Mouse (Mus musculus) forebrain, embryonic 12.5 days (tissue): ENCODE data around the gene Unc119. TPM values are rescaled to one million over a fixed set of nuclear protein-coding genes. Genes with fewer than 3 reads are reported as not detected.

Experiments used
- ATAC-seq: fragments of 200-750 bp; cut with Nextera tagmentation; 2 replicates; pipeline ENCODE4 v1.8.0; 2017; ENCODE audit warnings: moderate TSS enrichment; ENCODE audit not compliant: low FRiP score
- H3K27ac ChIP-seq: fragments of 300-500 bp; sonication (generic); 2 replicates; pipeline ENCODE4 v1.5.1; 2016; ENCODE audit warnings: mild to moderate bottlenecking
- H3K27me3 ChIP-seq: fragments of 300-500 bp; sonication (generic); 2 replicates; pipeline ENCODE4 v1.6.1; 2016; ENCODE audit warnings: mild to moderate bottlenecking
- H3K36me3 ChIP-seq: fragments of 300-500 bp; sonication (generic); replicated peaks from 2 replicates; pipeline ENCODE4 v1.6.1; 2016; ENCODE audit warnings: mild to moderate bottlenecking
- H3K4me1 ChIP-seq: fragments of 300-500 bp; sonication (generic); 2 replicates; pipeline ENCODE4 v1.6.1; 2016
- H3K4me2 ChIP-seq: fragments of 300-500 bp; sonication (generic); 2 replicates; pipeline ENCODE4 v1.6.1; 2016; ENCODE audit warnings: mild to moderate bottlenecking, moderate library complexity
- H3K4me3 ChIP-seq: fragments of 300-500 bp; sonication (generic); replicated peaks from 2 replicates; pipeline ENCODE4 v1.5.1; 2016; ENCODE audit warnings: mild to moderate bottlenecking
- H3K9ac ChIP-seq: fragments of 300-500 bp; sonication (generic); 2 replicates; pipeline ENCODE4 v1.6.1; 2016; ENCODE audit warnings: mild to moderate bottlenecking
- H3K9me3 ChIP-seq: fragments of 300-500 bp; sonication (generic); 2 replicates; pipeline ENCODE4 v1.6.1; 2016
- WGBS: fragments of 180-500 bp; shearing (Covaris S2); methylation state at CpG from one replicate; pipeline ENCODE4 v1.1.7; 2016; 5-methylcytosine and 5-hydroxymethylcytosine counted together
- polyA plus RNA-seq: library from polyadenylated mRNA; unstranded; fragments of >200 nt; fragmentation: Nextera tagmentation; extraction: Ambion mirVana; gene quantifications from 2 replicates; pipeline ENCODE4 v1.2.1, GENCODE M21; 2016

Gene Unc119
- polyA plus RNA-seq, 1 experiment from 2014 or later, result 75.6 TPM

DNA sequence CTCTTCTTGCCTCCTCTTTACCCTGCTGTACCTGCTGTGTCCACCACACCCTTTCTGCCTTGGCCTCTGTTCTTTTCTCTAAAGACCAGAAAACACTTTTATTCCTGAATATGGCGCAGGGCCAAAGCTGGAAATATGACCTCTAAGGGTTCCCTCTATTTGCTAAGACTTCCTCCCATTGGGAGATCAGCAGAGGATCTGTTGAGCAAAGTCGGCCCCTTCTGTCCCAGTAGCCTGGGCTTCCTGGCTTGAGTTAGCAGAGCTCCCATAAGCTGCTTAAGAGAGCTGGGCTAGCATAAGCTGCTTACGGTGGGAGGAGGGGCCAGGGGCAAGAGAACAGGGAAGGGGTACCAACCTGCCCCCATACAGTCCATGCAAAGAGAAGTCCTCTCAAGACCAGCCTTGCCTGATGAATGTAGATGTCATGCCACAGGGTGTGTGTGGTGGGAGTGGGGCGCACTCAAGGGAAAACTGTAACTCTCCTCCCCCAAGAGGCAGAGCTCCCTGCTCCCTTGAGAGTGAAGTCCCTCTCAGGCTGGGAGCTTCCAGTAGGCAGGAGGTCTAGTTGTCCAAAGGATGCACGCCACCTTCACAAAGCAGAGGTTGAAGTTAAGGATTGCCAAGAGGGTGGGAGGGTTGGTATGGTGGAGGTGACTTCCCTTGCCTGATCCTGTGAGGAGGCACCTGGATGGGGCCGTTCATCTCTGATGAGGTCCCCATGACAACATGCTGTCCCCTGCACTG lies 3.2 kb downstream of the Unc119 start:
- ATAC-seq, result no peak
- Histone ChIP-seq H3K27ac (peak overlapping the region; percentile 16; the same call in 1 of the 2 replicates), H3K4me1 (peaks cover 41% of the 10 kb centered on the region), H3K4me2 (no peak overlapping the region), H3K4me3 (no peak overlapping the region), H3K9me3 (no peaks in the 10 kb centered on the region), H3K36me3 (peaks cover 13% of the 10 kb centered on the region), H3K9ac (no peak overlapping the region), H3K27me3 (no peaks in the 10 kb centered on the region)
- 69% methylated on average over 6 of the region's 6 CpGs for WGBS

DNA sequence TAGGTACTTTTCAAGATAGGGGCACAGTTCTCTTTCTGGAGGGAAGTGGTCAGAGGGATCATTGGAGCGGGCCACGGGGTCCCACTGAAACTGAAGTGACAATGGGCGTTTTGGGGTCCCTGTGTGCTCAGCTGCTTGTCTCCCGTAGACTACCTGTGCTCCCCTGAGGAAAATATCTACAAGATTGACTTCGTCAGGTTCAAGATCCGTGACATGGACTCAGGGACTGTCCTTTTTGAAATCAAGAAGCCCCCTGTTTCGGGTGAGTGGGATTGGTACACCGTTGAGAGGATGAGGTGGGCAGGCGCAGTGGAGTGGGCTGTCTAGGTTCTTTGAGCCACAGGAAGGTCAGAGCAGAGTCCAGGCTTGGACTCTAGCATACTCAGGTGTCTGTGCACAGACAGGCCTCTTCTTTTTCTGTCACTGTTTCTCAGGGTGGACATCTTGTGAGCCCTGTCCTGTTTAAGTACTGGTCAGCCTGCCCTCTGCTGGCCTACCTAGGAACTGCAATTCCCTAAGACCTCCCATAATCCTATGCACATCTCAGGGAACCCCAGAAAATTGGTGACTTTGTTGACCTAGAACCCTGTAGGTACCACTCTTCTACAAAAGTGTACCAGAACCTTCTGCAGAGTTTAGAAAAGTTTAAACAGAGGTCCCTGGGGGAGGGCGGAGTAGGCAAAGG lies 3.9 kb downstream of the Unc119 start:
- Histone ChIP-seq H3K9me3 (no peaks in the 10 kb centered on the region), H3K4me2 (no peak overlapping the region), H3K36me3 (peaks cover 12% of the 10 kb centered on the region), H3K9ac (no peak overlapping the region), H3K4me3 (no peak overlapping the region), H3K27me3 (no peaks in the 10 kb centered on the region), H3K4me1 (peaks cover 41% of the 10 kb centered on the region), H3K27ac (no peak overlapping the region)
- no peak for ATAC-seq
- WGBS, result 91% methylated on average over 10 of the region's 10 CpGs

DNA sequence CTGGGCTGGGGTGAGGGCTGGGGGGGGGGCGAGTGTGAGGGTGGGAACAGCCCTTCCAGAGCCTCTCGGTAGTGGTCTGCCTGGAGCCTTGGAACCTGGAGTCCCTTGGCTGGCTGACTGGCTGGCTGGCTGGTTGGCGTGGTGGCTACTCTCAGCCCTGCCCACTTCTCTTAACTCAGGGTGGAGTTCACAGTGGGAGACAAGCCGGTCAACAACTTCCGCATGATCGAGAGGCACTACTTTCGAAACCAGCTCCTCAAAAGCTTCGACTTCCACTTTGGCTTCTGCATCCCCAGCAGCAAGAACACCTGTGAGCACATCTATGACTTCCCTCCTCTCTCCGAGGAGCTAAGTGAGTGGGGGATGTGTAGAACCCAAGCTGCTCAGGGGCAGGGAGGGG lies 4.6 kb downstream of the Unc119 start:
- Histone ChIP-seq H3K4me3 (no peak overlapping the region), H3K9me3 (no peaks in the 10 kb centered on the region), H3K27me3 (no peaks in the 10 kb centered on the region), H3K4me1 (peaks cover 39% of the 10 kb centered on the region), H3K27ac (no peak overlapping the region), H3K36me3 (peaks cover 12% of the 10 kb centered on the region), H3K4me2 (no peak overlapping the region), H3K9ac (no peak overlapping the region)
- no peak for ATAC-seq
- 90% methylated on average over 9 of the region's 9 CpGs for WGBS

DNA sequence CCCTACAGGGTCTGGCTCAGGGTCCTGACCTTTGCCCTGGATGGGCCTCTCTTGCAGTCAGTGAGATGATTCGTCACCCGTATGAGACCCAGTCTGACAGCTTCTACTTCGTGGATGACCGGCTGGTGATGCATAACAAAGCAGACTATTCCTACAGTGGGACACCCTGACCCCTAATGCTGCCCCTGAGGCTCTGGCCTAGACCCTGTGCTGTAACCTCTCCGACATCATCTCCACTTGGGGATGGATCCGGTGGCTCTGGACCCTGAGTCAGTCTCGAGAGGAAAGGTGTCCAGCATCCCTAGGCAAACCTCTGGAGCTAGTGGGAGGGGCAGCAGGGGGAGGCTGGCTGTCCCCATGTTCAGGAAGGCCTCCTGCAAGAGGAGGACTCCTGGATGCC lies 5.2 kb downstream of the Unc119 start:
- Histone ChIP-seq H3K9me3 (no peaks in the 10 kb centered on the region), H3K36me3 (peaks cover 12% of the 10 kb centered on the region), H3K4me3 (no peak overlapping the region), H3K4me1 (peaks cover 37% of the 10 kb centered on the region), H3K27ac (no peak overlapping the region), H3K9ac (no peak overlapping the region), H3K4me2 (no peak overlapping the region), H3K27me3 (no peaks in the 10 kb centered on the region)
- 76% methylated on average over 7 of the region's 7 CpGs for WGBS
- ATAC-seq, result no peak

DNA sequence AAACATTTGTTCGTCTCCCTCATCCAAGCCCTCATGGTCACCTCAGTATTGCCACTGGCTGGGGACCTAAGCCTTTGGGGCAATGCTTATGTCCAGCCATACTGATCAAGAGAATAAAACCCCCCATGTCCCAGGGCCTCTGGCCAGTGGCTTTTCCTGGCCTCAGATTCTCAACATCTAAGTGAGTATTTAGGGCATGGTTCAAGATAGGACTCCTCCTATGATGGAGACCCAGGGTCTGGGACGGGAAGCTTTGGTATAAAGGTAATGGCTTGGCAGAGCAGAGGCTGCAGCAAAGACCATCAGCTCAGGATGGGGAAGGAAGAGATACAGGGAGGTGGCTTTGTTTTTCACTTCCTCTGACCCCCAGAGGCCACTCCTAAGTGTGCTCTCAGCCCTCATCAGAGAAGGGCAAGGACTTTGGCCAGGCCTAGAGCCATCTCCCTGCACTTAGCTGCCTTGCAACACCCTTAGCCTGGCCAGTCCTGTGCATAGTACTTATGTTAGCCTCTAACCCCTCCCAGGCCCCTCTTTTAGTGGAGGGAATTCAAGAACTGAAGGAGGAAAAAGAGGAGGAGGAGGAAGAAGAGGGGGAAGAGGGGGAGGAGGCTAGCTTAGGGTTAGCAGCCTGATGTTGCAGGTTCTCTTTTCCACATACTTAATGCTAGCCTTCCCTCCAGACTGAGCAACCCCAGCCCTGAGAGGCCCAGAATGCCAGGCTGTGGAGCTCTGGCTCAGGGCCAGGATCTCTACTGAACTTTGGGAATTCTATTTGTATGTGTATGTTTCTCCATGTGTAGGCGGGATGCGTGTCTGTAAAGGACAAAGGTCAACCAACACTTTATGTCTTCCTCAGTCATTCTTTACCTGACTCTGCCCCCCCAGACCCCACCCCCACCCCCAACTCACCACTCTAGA lies 6.4 kb downstream of the Unc119 start:
- Histone ChIP-seq H3K27ac (no peak overlapping the region), H3K9me3 (no peaks in the 10 kb centered on the region), H3K9ac (no peak overlapping the region), H3K4me1 (peaks cover 28% of the 10 kb centered on the region), H3K4me2 (no peak overlapping the region), H3K27me3 (no peaks in the 10 kb centered on the region), H3K36me3 (peaks cover 12% of the 10 kb centered on the region), H3K4me3 (no peak overlapping the region)
- no peak for ATAC-seq
- WGBS, result 91% methylated on average over 4 of the region's 4 CpGs

DNA sequence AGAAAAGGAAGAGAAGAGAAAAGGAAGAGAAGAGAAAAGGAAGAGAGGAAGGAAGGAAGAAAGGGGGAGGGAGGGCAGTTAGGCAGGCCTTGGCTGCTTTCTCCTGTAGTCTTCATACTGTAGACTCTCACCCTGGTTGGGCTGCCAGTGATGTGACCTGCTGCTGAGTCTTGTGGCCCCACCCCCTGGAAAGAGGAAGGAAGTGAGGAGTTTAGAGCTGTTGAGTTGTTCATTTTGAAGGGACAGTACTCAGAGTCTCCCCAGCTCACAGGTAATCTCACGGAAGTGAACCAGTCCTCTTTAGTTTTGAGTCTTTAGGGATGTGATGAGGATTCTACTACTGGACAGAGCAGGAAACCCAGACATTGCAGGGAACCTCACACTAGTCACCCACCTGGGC lies 9.8 kb downstream of the Unc119 start:
- H3K4me2 ChIP-seq, result no peak overlapping the region
- H3K9ac ChIP-seq, result no peak overlapping the region
- ATAC-seq, result no peak
- no peaks in the 10 kb centered on the region for H3K9me3 ChIP-seq
- H3K4me3 ChIP-seq, result no peak overlapping the region
- 95% methylated on average over 1 of the region's 1 CpGs for WGBS
- peaks cover 10% of the 10 kb centered on the region for H3K36me3 ChIP-seq
- H3K4me1 ChIP-seq, result 0 out of 2 replicates have a peak, but pooled peaks cover 3% of the 10 kb centered on the region
- H3K27me3 ChIP-seq, result no peaks in the 10 kb centered on the region
- H3K27ac ChIP-seq, result no peak overlapping the region

DNA sequence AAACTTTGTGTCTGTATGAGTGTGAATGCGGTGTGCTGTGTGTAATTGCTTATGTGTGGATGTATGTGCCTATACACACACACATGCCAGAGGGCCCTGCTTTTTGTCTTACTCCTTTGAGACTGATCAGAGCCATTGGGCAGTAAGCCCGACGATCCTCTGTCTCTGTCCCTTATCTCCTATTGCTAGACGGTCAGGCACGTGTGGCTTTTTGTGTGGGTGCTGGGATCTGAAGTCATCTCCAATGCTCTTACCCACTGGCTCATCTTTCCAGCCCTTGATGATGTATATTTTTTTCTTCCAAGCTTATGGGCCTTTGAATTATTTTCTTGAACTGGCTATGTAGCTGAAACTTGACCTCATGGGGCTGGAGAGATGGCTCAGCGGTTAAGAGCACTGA lies 11.6 kb downstream of the Unc119 start:
- Histone ChIP-seq H3K4me1 (no peaks in the 10 kb centered on the region), H3K36me3 (no peaks in the 10 kb centered on the region; the same call in 1 of the 2 replicates), H3K9me3 (no peaks in the 10 kb centered on the region), H3K4me2 (no peak overlapping the region), H3K27ac (no peak overlapping the region), H3K4me3 (no peak overlapping the region), H3K9ac (no peak overlapping the region), H3K27me3 (0 out of 2 replicates have a peak, but pooled peaks cover 4% of the 10 kb centered on the region)
- 88% methylated on average over 6 of the region's 6 CpGs for WGBS
- ATAC-seq, result no peak

DNA sequence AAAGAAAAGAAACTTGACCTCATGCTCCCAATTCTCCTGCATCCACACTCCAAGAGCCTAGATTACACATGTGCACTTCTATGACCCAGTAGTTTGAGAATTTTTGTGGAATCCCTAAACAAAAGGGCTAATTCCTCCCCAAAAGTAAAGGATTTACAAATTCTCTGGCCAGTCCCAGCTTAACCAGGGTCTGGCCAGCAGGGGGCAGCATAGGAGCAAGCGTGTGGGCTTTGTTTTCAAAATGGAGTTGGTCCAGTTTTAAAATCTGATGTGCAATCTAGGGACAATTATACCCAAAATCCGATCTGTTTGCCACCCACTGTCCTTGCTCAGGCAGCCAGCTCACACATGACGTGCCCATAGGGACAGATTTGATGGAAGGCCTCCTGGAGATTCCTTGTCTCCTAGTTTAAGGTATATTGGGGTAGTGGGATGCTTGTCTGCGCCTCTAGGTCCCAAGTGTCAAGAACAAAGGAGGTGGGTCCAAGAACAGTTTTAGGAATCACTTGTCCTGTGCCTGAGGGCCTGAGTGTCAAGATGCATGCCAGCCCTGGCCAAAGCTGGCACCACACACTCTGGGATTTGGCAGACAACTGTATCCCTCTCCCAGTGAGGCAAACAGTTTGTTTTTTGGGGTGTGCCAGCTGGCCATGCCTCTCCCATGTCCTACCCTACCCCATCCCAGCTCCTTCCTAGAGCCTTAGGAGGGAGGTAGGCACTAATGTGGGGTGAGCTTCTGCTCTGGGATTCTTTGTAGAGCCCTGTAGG lies 12.4 kb downstream of the Unc119 start:
- Histone ChIP-seq H3K27me3 (0 out of 2 replicates have a peak, but pooled peaks cover 4% of the 10 kb centered on the region), H3K4me1 (peaks cover 1% of the 10 kb centered on the region; the same call in 1 of the 2 replicates), H3K9ac (no peak overlapping the region), H3K4me2 (no peak overlapping the region), H3K36me3 (no peaks in the 10 kb centered on the region), H3K9me3 (no peaks in the 10 kb centered on the region), H3K4me3 (no peak overlapping the region), H3K27ac (no peak overlapping the region)
- no peak for ATAC-seq
- 32% methylated on average over 4 of the region's 4 CpGs for WGBS

DNA sequence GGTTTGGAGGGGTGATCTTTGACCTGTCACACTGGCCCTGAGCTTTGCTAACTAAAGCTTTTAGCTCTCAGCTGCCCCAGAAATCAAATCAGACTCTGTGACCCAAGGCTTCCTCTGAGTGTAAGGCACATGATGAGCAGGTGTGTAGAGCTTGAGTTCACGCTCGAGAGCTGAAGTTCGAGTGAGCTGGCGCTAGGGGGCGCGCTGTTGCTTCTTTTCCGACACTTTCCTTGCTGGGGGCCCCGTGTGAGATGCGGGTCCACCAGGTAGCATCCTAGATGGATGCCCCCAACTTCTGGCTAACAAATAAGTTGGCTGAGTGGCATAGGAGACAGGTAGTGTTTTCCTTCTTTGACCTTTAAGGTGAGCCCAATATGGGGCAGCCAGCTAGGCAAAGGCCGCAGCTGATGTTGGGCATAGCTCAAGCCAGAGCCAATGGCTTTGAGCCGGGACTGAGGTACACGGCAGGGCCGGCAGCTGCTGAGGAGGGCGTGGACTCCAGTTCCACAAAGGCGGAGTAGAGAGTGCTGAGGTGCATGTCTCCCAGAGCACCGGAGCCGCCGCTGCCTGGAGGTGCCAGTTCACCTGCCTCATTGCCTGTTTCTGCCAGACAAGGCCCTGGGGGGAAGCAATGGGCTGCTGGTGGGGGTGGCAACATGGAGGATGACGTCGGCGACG lies 15.2 kb downstream of the Unc119 start:
- Histone ChIP-seq H3K9ac (no peak overlapping the region), H3K4me1 (peaks cover 3% of the 10 kb centered on the region; the same call in 1 of the 2 replicates), H3K36me3 (no peaks in the 10 kb centered on the region), H3K27me3 (0 out of 2 replicates have a peak, but pooled peaks cover 4% of the 10 kb centered on the region), H3K27ac (no peak overlapping the region), H3K4me2 (no peak overlapping the region), H3K4me3 (no peak overlapping the region), H3K9me3 (no peaks in the 10 kb centered on the region)
- no peak for ATAC-seq
- 10% methylated on average over 22 of the region's 22 CpGs for WGBS

DNA sequence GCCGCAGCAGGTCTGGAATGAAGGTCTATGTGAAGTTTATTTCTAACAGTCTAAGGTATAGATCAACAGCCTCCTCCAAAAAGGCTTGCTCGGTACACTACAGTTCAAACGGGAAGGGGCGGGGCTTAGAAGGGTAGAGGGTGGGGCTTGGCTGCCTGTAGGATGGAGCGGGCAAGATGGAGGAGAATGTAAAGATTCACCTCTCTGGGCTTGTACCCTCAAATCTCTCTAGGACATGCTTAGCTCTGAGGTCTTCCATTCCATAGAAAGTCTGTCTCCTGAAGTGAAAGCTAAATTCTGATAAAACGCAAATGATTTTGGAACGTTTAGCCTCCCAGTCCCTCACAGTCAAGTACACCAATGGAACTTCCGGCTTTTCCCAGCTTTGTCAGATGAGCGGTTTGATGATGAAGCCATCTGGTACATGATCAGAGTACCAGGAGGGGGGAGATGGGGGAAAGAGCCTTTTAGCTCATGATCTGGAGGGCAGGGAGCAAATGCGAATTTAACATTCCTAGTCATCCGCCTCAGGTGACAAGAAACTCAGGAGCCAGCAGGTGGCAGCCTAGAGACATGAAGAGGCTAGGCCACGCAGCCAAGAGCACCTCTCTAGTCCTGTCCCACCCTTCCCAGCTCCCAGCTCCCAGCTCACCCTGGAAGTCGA lies 17.0 kb downstream of the Unc119 start:
- no peak overlapping the region for H3K27ac ChIP-seq
- 0 out of 2 replicates have a peak, but pooled peaks cover 4% of the 10 kb centered on the region for H3K27me3 ChIP-seq
- peaks cover 6% of the 10 kb centered on the region; the same call in 1 of the 2 replicates for H3K4me1 ChIP-seq
- peak overlapping the region; percentile 27 for H3K4me3 ChIP-seq
- no peaks in the 10 kb centered on the region for H3K9me3 ChIP-seq
- WGBS, result 13% methylated on average over 13 of the region's 13 CpGs
- H3K4me2 ChIP-seq, result peak overlapping the region; percentile 46
- ATAC-seq, result peak; percentile 63; the same call in 1 of the 2 replicates
- no peak overlapping the region for H3K9ac ChIP-seq
- H3K36me3 ChIP-seq, result no peaks in the 10 kb centered on the region

DNA sequence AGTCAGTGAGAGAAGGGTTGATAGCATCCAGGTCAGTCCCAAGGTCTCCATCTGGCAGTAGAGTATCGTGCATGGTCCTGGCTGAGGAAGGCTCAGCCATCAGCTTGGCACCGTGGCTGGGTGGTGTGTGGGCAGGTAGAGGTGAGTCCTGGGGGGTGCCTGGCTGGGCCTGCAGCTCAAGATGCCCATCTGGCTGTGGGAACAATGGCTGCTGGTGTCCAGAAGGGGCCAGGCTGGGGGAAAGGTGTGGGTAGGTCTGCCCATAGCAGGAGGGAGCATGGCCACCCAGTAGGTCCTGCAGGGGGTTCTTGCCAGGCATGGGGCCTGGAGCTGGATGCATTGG lies 17.5 kb downstream of the Unc119 start:
- H3K4me1 ChIP-seq, result peaks cover 6% of the 10 kb centered on the region; the same call in 1 of the 2 replicates
- H3K9me3 ChIP-seq, result no peaks in the 10 kb centered on the region
- ATAC-seq, result 0 out of 2 replicates have a peak, but pooled peaks have one; percentile 4
- H3K36me3 ChIP-seq, result no peaks in the 10 kb centered on the region
- H3K9ac ChIP-seq, result no peak overlapping the region
- H3K4me3 ChIP-seq, result no peak overlapping the region
- no peak overlapping the region for H3K27ac ChIP-seq
- peak overlapping the region; percentile 46; the same call in 1 of the 2 replicates for H3K4me2 ChIP-seq
- 0 out of 2 replicates have a peak, but pooled peaks cover 4% of the 10 kb centered on the region for H3K27me3 ChIP-seq
- WGBS, result 68% methylated on average over 2 of the region's 2 CpGs
